Mouse (Mus musculus) testis, adult 2 months (tissue): ENCODE data around the gene Dpm3. TPM values are rescaled to one million over a fixed set of nuclear protein-coding genes. Genes with fewer than 3 reads are reported as not detected.

Experiments
- H3K27ac ChIP-seq: fragments of 200-500 bp; 2 replicates; pipeline ENCODE4 v1.5.1; 2012; ENCODE audit warnings: low read depth, low read length; ENCODE audit not compliant: control insufficient read depth, insufficient read depth
- H3K27me3 ChIP-seq: fragments of 200-500 bp; 2 replicates; pipeline ENCODE4 v1.6.1; 2012; ENCODE audit warnings: mild to moderate bottlenecking, low read length, moderate library complexity; ENCODE audit not compliant: control insufficient read depth, insufficient read depth
- H3K36me3 ChIP-seq: fragments of 200-500 bp; 2 replicates; pipeline ENCODE4 v1.6.1; 2012; ENCODE audit warnings: mild to moderate bottlenecking, low read length; ENCODE audit not compliant: control insufficient read depth, insufficient read depth
- H3K4me1 ChIP-seq: fragments of 200-500 bp; 2 replicates; pipeline ENCODE4 v1.6.1; 2012; ENCODE audit warnings: low read length; ENCODE audit not compliant: control insufficient read depth, insufficient read depth
- H3K4me3 ChIP-seq: fragments of 200-500 bp; 2 replicates; pipeline ENCODE4 v1.5.1; 2012; ENCODE audit warnings: low read depth, mild to moderate bottlenecking, low read length, moderate library complexity, mixed read lengths; ENCODE audit not compliant: control insufficient read depth
- CTCF ChIP-seq: fragments of 200-500 bp; IDR thresholded peaks from 2 replicates; pipeline ENCODE4 v1.5.1; 2012; ENCODE audit warnings: low read depth, mild to moderate bottlenecking, inconsistent platforms, low read length, moderate library complexity; ENCODE audit not compliant: control insufficient read depth, insufficient read depth, insufficient replicate concordance
- POLR2A ChIP-seq: fragments of 200-500 bp; IDR thresholded peaks from 2 replicates; pipeline ENCODE4 v1.6.1; 2012; ENCODE audit warnings: low read depth, mild to moderate bottlenecking, inconsistent platforms, low read length, moderate library complexity; ENCODE audit not compliant: control insufficient read depth
- polyA plus RNA-seq: library from polyadenylated mRNA; depleted of rRNA; stranded (reverse); fragments of >200 nt; gene quantifications from 2 replicates; pipeline ENCODE4 v1.2.3, GENCODE M21; 2012

The Dpm3 gene
- polyA plus RNA-seq, 1 experiment, result 42.2 TPM

- TF ChIP-seq POLR2A, result no peak
- TF ChIP-seq CTCF, result no peak
- Histone ChIP-seq H3K36me3 (no peaks in the 10 kb centered on the region), H3K4me3 (peak overlapping the region; percentile 42), H3K4me1 (peaks cover 6% of the 10 kb centered on the region), H3K27me3 (no peaks in the 10 kb centered on the region), H3K27ac (no peak overlapping the region)
These were observed 7.7 kb upstream of the Dpm3 start for GRCm38 (mm10) chr3:89251365-89251895.

GRCm38 (mm10) chr3:89254994-89255393, 4.2 kb upstream of the Dpm3 start:
- Histone ChIP-seq H3K4me3 (no peak overlapping the region), H3K27me3 (no peaks in the 10 kb centered on the region), H3K27ac (no peak overlapping the region), H3K36me3 (no peaks in the 10 kb centered on the region), H3K4me1 (peaks cover 3% of the 10 kb centered on the region; the same call in 1 of the 2 replicates)
- TF ChIP-seq CTCF, result no peak
- no peak for TF ChIP-seq POLR2A

GRCm38 (mm10) chr3:89256177-89256576, 3.0 kb upstream of the Dpm3 start:
- TF ChIP-seq POLR2A (no peak), CTCF (no peak)
- H3K27me3 ChIP-seq, result no peaks in the 10 kb centered on the region
- H3K27ac ChIP-seq, result no peak overlapping the region
- H3K4me3 ChIP-seq, result no peak overlapping the region
- H3K36me3 ChIP-seq, result no peaks in the 10 kb centered on the region
- H3K4me1 ChIP-seq, result peaks cover 3% of the 10 kb centered on the region; the same call in 1 of the 2 replicates

DNA sequence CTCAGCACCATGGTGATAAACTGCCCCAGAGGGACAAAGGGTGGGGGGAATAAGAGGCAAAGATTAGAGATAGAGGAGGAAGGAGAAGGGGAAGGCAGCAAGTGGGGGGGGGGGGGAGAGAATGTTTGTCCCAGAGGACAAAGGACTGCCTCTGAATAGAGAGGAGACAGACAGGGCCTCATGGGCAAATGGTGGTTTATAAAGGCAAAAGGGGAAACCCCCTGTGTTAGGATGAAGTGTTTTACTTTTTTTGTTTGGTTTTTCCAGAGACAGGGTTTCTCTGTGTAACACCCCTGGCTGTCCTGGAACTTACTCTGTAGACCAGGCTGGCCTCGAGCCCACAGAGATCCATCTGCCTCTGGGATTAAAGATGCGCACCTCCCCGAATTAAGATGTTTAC, 1.1 kb downstream of the Dpm3 start:
- H3K27ac ChIP-seq, result no peak overlapping the region
- no peak for TF ChIP-seq CTCF
- no peak for TF ChIP-seq POLR2A
- no peaks in the 10 kb centered on the region for H3K4me1 ChIP-seq
- H3K4me3 ChIP-seq, result no peak overlapping the region
- H3K36me3 ChIP-seq, result no peaks in the 10 kb centered on the region
- no peaks in the 10 kb centered on the region for H3K27me3 ChIP-seq

- TF ChIP-seq CTCF (no peak), POLR2A (no peak)
- H3K4me1 ChIP-seq, result peaks cover 6% of the 10 kb centered on the region
- H3K27ac ChIP-seq, result no peak overlapping the region
- no peaks in the 10 kb centered on the region for H3K27me3 ChIP-seq
- no peak overlapping the region for H3K4me3 ChIP-seq
- H3K36me3 ChIP-seq, result no peaks in the 10 kb centered on the region
These were observed 3.3 kb downstream of the Dpm3 start for GRCm38 (mm10) chr3:89262417-89262816.

GRCm38 (mm10) chr3:89266439-89266893, 7.3 kb downstream of the Dpm3 start:
- H3K27ac ChIP-seq, result peak overlapping the region; percentile 55
- peak overlapping the region; percentile 88 for H3K4me3 ChIP-seq
- peaks cover 15% of the 10 kb centered on the region for H3K4me1 ChIP-seq
- H3K36me3 ChIP-seq, result no peaks in the 10 kb centered on the region
- no peaks in the 10 kb centered on the region for H3K27me3 ChIP-seq
- TF ChIP-seq POLR2A (peak; percentile 92), CTCF (no peak)

DNA sequence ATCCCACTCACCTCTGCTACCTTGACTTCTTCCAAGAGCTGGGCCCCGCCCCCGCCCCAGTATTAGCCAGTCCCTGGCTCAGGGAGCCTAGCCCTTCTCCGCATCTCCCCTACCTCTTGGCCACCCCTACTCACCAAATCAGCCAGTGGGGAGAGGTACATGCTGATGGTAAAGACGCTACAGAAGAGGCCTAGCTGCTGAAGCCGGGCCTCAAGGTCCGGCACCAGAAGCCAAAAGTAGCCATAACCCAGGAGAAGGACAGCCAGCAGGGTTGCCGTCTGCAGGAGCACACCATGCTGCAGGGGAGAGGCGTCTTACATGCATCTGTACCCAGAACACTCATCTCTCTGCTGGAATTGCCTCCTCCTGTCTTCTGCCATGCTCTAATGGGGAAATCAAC, 9.8 kb downstream of the Dpm3 start:
- no peaks in the 10 kb centered on the region for H3K36me3 ChIP-seq
- no peaks in the 10 kb centered on the region for H3K27me3 ChIP-seq
- no peak for TF ChIP-seq POLR2A
- no peak for TF ChIP-seq CTCF
- no peak overlapping the region for H3K4me3 ChIP-seq
- peaks cover 15% of the 10 kb centered on the region for H3K4me1 ChIP-seq
- no peak overlapping the region for H3K27ac ChIP-seq

DNA sequence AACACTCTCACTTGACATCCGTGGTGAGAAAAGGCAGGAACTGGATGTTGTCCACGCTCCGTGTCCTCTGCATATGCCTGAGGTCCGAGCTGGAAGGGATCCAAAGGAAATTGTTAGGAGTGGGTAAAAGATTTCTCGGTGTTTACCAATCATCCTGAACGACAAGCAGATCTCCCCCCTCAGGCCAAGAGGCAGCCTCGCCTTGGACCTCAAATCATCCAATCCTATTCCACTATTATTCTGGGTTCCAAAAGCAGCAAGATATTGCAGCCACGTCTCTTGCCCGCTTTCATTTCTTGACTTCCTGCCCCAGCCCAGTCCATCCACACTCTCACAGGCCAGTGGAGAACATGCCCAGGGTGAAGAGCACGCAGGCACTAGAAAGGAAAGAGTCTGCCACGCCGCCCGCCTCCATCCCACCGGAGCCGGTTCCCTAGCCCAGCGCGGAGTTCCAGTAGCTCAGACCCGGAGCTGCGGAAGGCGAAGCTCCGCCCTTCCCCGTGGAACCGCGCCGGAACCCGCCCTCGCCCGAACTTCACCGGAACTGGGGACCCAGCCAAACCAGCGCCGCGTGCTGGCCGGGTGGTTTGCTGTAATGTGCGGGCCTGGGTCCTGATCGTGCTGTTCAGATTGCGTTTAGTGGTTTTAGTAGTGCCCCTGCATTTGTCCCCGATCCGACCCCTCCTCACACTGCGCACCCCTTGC, 11.0 kb downstream of the Dpm3 start, which contains the start of gene Slc50a1:
TSS of gene Slc50a1 (minus strand) at position 520 of the 705 bp plus-strand sequence.
- Histone ChIP-seq H3K4me1 (peaks cover 15% of the 10 kb centered on the region), H3K4me3 (peak within 1 kb of the TSS; percentile 60), H3K36me3 (no peaks in the 10 kb centered on the region), H3K27me3 (no peaks in the 10 kb centered on the region), H3K27ac (no peak within 1 kb of the TSS)
- TF ChIP-seq POLR2A, result peak; percentile 20; the same call in 1 of the 2 replicates
- no peak for TF ChIP-seq CTCF
